ENCODE assay signal across 8 mouse cellular contexts in the genomic region with DNA sequence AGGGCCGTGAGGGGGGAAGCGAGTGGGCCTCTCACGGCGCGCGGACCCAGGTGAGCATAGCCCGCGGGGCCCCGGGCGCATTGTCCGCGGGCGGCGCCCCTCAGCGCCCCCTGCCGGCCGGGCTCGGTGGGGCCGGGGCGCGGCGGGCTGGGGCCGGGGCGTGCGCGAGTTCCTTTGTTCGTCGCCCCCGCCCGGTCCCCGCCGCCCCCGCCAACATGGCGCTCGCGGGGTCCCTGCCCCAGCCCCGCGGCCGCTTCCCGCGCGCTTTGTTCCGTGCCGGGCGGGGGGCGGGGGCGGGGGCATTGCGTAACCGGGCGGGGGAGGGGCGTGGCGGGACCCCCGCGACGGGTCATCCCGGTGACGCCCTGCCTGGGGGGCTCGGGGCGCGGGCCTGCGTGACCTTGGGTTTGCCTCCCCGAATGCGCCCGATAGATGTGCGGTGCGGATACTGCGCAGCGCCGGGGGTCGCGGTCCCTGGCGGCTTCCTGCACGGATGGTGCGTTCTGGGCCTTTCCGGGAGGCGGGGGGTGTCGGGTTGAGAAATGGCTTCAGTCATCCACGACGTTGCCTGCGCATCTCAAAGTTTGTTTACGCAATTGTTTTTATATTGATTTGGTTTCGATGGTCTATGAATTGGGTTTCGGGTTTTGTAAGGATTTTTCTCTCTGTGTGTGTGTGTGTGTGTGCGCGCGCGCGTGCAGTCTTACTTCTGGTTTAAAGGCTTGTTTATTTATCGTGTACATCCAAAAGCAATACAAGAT. TPM values are rescaled to one million over a fixed set of nuclear protein-coding genes. Genes with fewer than 3 reads are reported as not detected.
DNase-seq lines count a peak whose midpoint lies in the region; ATAC-seq and TF ChIP-seq lines count a peak whose summit lies in the region.

No protein-coding gene starts in this region.

- 3% methylated on average over 56 of the region's 89 CpGs for WGBS in hindbrain, postnatal 0 days
- WGBS in macrophage (ENCODE audit: missing documents): 1% methylated on average over 65 of the region's 89 CpGs

- peak overlapping the region; percentile 95 for H3K27ac ChIP-seq in gastrocnemius, adult 2 months
- H3K27ac ChIP-seq in hindbrain, postnatal 0 days: peak overlapping the region; percentile 98
- H3K27ac ChIP-seq in macrophage: no peak overlapping the region

- intact Hi-C loops in gastrocnemius, adult 2 months (cut with DNase I): loop anchor here (5.0 kb wide), 1 partner anchor 316 kb away; no protein-coding TSS in a partner anchor

- peak overlapping the region; percentile 99 for H3K9ac ChIP-seq in hindbrain, postnatal 0 days (replicated peaks; ENCODE audit: low read length)

- H3K9me3 ChIP-seq in hindbrain, postnatal 0 days (ENCODE audit: low read length): no peaks in the 10 kb centered on the region

- no peaks in the 10 kb centered on the region for H3K36me3 ChIP-seq in hindbrain, postnatal 0 days (ENCODE audit: insufficient read depth, low read length)
- H3K36me3 ChIP-seq in macrophage (ENCODE audit: inconsistent target): no peaks in the 10 kb centered on the region

- peak overlapping the region; percentile 96 for H3K4me3 ChIP-seq in gastrocnemius, adult 2 months
- H3K4me3 ChIP-seq in hindbrain, postnatal 0 days (ENCODE audit: low read length): peak overlapping the region; percentile 92
- H3K4me3 ChIP-seq in macrophage (ENCODE audit: inconsistent target): peak overlapping the region; percentile 50

- H3K79me2 ChIP-seq in macrophage (ENCODE audit: inconsistent target): peaks cover 50% of the 10 kb centered on the region

- DNase-seq in Muller cell, postnatal 12 days (ENCODE audit: inconsistent ontology term): peak; percentile 65
- peak; percentile 74 to 76 for DNase-seq in cerebellum, postnatal 14 days
- peak; percentile 56 for DNase-seq in gastrocnemius, adult 2 months
- peak; percentile 71 for DNase-seq in hindbrain, postnatal 0 days (ENCODE audit: low spot score)
- peak; percentile 44 to 45 for DNase-seq in left cerebral cortex, adult 8-10 months (ENCODE audit: low spot score in 2 of 2)
- peak; percentile 32 for DNase-seq in retina, postnatal 7 days (ENCODE audit: low read depth, low spot score)
- DNase-seq in urinary bladder, adult 2 months (ENCODE audit: low spot score): peak; percentile 55

- no peaks in the 10 kb centered on the region for H3K27me3 ChIP-seq in hindbrain, postnatal 0 days (ENCODE audit: insufficient read depth, low read length)

- H3K4me2 ChIP-seq in hindbrain, postnatal 0 days (ENCODE audit: low read depth, low read length): peak overlapping the region; percentile 94

- TF ChIP-seq CTCF in gastrocnemius, adult 2 months (IDR thresholded peaks at IDR 0.05): peak; percentile 66
- no peak for TF ChIP-seq CTCF in hindbrain, postnatal 0 days (IDR thresholded peaks at IDR 0.05; ENCODE audit: low read depth)

- ATAC-seq in hindbrain, postnatal 0 days: peak; percentile 78

- peaks cover 12% of the 10 kb centered on the region for H3K4me1 ChIP-seq in hindbrain, postnatal 0 days (ENCODE audit: insufficient read depth, low read length)

RNA-seq across cellular contexts. Expression of a gene that starts 0.5 kb away (rescaled TPM):
- total RNA-seq in gastrocnemius, adult 2 months (2021): 10 to 100 TPM; 15.0 to 16.2 TPM
- total RNA-seq in hindbrain, postnatal 0 days (2014; rRNA removed): 174 and 188 TPM in 2 replicates
- 127 and 131 TPM in 2 replicates for polyA plus RNA-seq in hindbrain, postnatal 0 days (2015; fragmentation: Nextera tagmentation; extraction: Ambion mirVana)
- total RNA-seq in left cerebral cortex, adult 8-10 months (2022): 100 to 1,000 TPM; 153 to 182 (median 175) TPM
- total RNA-seq in macrophage (2018; cell fraction: chromatin; rRNA removed): 10 to 100 TPM in 10 of 26 experiments, 1 to 10 TPM in 16; 3.9 to 17.5 (median 9.3) TPM
- 10 to 100 TPM; 15.5 to 34.1 (median 21.4) TPM for total RNA-seq in macrophage (2018; cell fraction: cytosol; rRNA removed)
- 10 to 100 TPM in 24 of 26 experiments, 1 to 10 TPM in 2; 8.1 to 28.9 (median 16.4) TPM for total RNA-seq in macrophage (2018; cell fraction: nucleus; rRNA removed)
- polyA plus RNA-seq in macrophage (2018): 14.8 to 22.0 TPM (median 17.2 TPM) in 3 replicates
- polyA plus RNA-seq in urinary bladder, adult 2 months (2012; rRNA removed): 41.5 and 49.4 TPM in 2 replicates

Comparison
In these comparisons a context has a peak if more than half of its experiments do, and no peak if none do; other contexts are left out.
1. RNA of a gene that starts 0.5 kb away (total RNA-seq): 153 to 182 TPM in left cerebral cortex, adult 8-10 months and 174 to 188 TPM in hindbrain, postnatal 0 days; 15.0 to 16.2 TPM in gastrocnemius, adult 2 months; every median in the first group is over 4 times any median in the second.
2. Peak in every context shown above with its lines, with median percentiles within 50 percentile points of each other: DNase-seq and H3K4me3 ChIP-seq.